Comparison of ENCODE assay signal across 8 mouse cellular contexts in the genomic region with DNA sequence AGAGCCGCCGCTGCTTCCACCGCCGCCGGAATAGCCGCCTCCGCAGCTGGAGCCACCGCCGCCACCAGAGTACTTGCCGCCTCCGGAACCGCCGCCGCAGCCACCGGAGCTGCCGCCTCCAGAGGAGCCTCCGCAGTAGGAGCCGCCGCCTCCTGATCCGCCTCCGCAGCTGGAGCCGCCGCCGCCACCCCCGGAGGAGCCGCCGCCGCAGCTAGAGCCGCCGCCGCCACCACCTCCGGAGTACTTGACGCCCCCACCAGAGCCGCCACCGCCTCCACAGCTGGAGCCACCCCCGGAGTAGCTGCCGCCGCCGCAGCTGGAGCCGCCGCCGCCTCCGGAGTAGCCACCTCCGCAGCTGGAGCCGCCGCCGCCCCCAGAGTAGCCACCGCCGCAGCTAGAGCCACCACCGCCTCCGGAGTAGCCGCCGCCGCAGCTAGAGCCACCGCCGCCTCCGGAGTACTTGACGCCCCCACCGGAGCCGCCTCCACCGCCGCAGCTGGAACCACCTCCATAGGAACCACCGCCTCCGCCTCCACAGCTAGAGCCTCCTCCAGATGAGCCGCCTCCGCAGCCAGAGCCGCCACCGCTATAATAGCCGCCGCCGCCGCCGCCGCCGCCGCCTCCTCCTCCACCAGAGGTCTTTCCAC. TPM values are rescaled to one million over a fixed set of nuclear protein-coding genes. Genes with fewer than 3 reads are reported as not detected.
DNase-seq lines count a peak whose midpoint lies in the region; ATAC-seq and TF ChIP-seq lines count a peak whose summit lies in the region.

No protein-coding gene starts in this region.

- DNase-seq in layer of hippocampus, adult 11-12 months (ENCODE audit: low spot score): peak; percentile 14
- no peak for DNase-seq in layer of hippocampus, adult 9-10 months (ENCODE audit: low spot score)
- DNase-seq in heart, embryonic 10.5 days (ENCODE audit: low spot score): peak; percentile 76
- DNase-seq in kidney, postnatal 0 days (ENCODE audit: low spot score): peak; percentile 67
- DNase-seq in liver, embryonic 13.5 days: no peak

- TF ChIP-seq CTCF in kidney, postnatal 0 days (IDR thresholded peaks at IDR 0.05; ENCODE audit: low read depth): no peak
- no peak for TF ChIP-seq CTCF in testis, adult 2 months (IDR thresholded peaks at IDR 0.05; ENCODE audit: control insufficient read depth, insufficient read depth, insufficient replicate concordance, low read depth, low read length)

- no peaks in the 10 kb centered on the region for H3K9me3 ChIP-seq in embryonic facial prominence, embryonic 12.5 days
- H3K9me3 ChIP-seq in heart, embryonic 10.5 days: no peaks in the 10 kb centered on the region
- H3K9me3 ChIP-seq in kidney, postnatal 0 days (replicated peaks; ENCODE audit: low read length): no peaks in the 10 kb centered on the region
- no peaks in the 10 kb centered on the region for H3K9me3 ChIP-seq in liver, embryonic 13.5 days (replicated peaks)

- H3K4me3 ChIP-seq in embryonic facial prominence, embryonic 12.5 days: peak overlapping the region; percentile 70
- H3K4me3 ChIP-seq in heart, embryonic 10.5 days: peak overlapping the region; percentile 92
- H3K4me3 ChIP-seq in kidney, postnatal 0 days (replicated peaks; ENCODE audit: low read depth, low read length): peak overlapping the region; percentile 74
- H3K4me3 ChIP-seq in liver, embryonic 13.5 days (replicated peaks): peak overlapping the region; percentile 59
- H3K4me3 ChIP-seq in myocyte: peak overlapping the region; percentile 15
- H3K4me3 ChIP-seq in testis, adult 2 months (ENCODE audit: control insufficient read depth, low read depth, low read length): peak overlapping the region; percentile 51

- H3K4me2 ChIP-seq in embryonic facial prominence, embryonic 12.5 days (replicated peaks): peak overlapping the region; percentile 97
- peak overlapping the region; percentile 96 for H3K4me2 ChIP-seq in kidney, postnatal 0 days (ENCODE audit: low read length)
- H3K4me2 ChIP-seq in liver, embryonic 13.5 days: peak overlapping the region; percentile 74
- H3K4me2 ChIP-seq in myocyte (ENCODE audit: low read depth): no peak overlapping the region

- H3K36me3 ChIP-seq in embryonic facial prominence, embryonic 12.5 days: no peaks in the 10 kb centered on the region
- H3K36me3 ChIP-seq in heart, embryonic 10.5 days: no peaks in the 10 kb centered on the region
- no peaks in the 10 kb centered on the region for H3K36me3 ChIP-seq in kidney, postnatal 0 days (ENCODE audit: insufficient read depth, low read length)
- H3K36me3 ChIP-seq in liver, embryonic 13.5 days: no peaks in the 10 kb centered on the region
- H3K36me3 ChIP-seq in myocyte (ENCODE audit: control insufficient read depth, insufficient read depth): no peaks in the 10 kb centered on the region
- H3K36me3 ChIP-seq in testis, adult 2 months (ENCODE audit: control insufficient read depth, insufficient read depth, low read length): no peaks in the 10 kb centered on the region

- no peaks in the 10 kb centered on the region for H3K4me1 ChIP-seq in embryonic facial prominence, embryonic 12.5 days
- H3K4me1 ChIP-seq in heart, embryonic 10.5 days: no peaks in the 10 kb centered on the region; the same call in 1 of the 2 replicates
- no peaks in the 10 kb centered on the region for H3K4me1 ChIP-seq in kidney, postnatal 0 days (replicated peaks; ENCODE audit: insufficient read depth, low read length)
- H3K4me1 ChIP-seq in liver, embryonic 13.5 days (replicated peaks): peaks cover 6% of the 10 kb centered on the region; the same call in 1 of the 2 replicates
- H3K4me1 ChIP-seq in testis, adult 2 months (ENCODE audit: control insufficient read depth, insufficient read depth, low read length): peaks cover 5% of the 10 kb centered on the region

- peak overlapping the region; percentile 63 for H3K9ac ChIP-seq in embryonic facial prominence, embryonic 12.5 days
- peak overlapping the region; percentile 61 for H3K9ac ChIP-seq in kidney, postnatal 0 days (ENCODE audit: low read depth, low read length)
- peak overlapping the region; percentile 47; the same call in 1 of the 2 replicates for H3K9ac ChIP-seq in liver, embryonic 13.5 days

- TF ChIP-seq POLR2A in myocyte (IDR thresholded peaks at IDR 0.05; ENCODE audit: insufficient read length, low read depth): no peak
- TF ChIP-seq POLR2A in testis, adult 2 months (IDR thresholded peaks at IDR 0.05; ENCODE audit: control insufficient read depth, low read depth, low read length): no peak

- H3K27ac ChIP-seq in embryonic facial prominence, embryonic 12.5 days: peak overlapping the region; percentile 73
- H3K27ac ChIP-seq in heart, embryonic 10.5 days: peak overlapping the region; percentile 82
- peak overlapping the region; percentile 57; the same call in 1 of the 2 replicates for H3K27ac ChIP-seq in kidney, postnatal 0 days
- H3K27ac ChIP-seq in liver, embryonic 13.5 days: no peak overlapping the region
- no peak overlapping the region for H3K27ac ChIP-seq in testis, adult 2 months (ENCODE audit: control insufficient read depth, insufficient read depth, low read depth, low read length)

- ATAC-seq in embryonic facial prominence, embryonic 12.5 days (ENCODE audit: insufficient number of reproducible peaks, insufficient read depth, low FRiP score, low TSS enrichment): peak; percentile 81
- ATAC-seq in kidney, postnatal 0 days (replicated peaks; ENCODE audit: low FRiP score, low read depth): peak; percentile 60
- peak; percentile 51 for ATAC-seq in liver, embryonic 13.5 days (ENCODE audit: low read depth)

- H3ac ChIP-seq in myocyte (ENCODE audit: control insufficient read depth, insufficient read length): peak overlapping the region; percentile 17

- H3K27me3 ChIP-seq in embryonic facial prominence, embryonic 12.5 days: peaks cover 37% of the 10 kb centered on the region
- H3K27me3 ChIP-seq in heart, embryonic 10.5 days (ENCODE audit: insufficient read depth, poor library complexity, severe bottlenecking): peaks cover 35% of the 10 kb centered on the region
- no peaks in the 10 kb centered on the region for H3K27me3 ChIP-seq in kidney, postnatal 0 days (ENCODE audit: insufficient read depth, low read length)
- peaks cover 65% of the 10 kb centered on the region for H3K27me3 ChIP-seq in liver, embryonic 13.5 days
- H3K27me3 ChIP-seq in myocyte (ENCODE audit: control insufficient read depth, insufficient read depth, insufficient read length): peaks cover 17% of the 10 kb centered on the region
- H3K27me3 ChIP-seq in testis, adult 2 months (ENCODE audit: control insufficient read depth, insufficient read depth, low read length): peaks cover 8% of the 10 kb centered on the region

- H3K79me2 ChIP-seq in myocyte (ENCODE audit: control insufficient read depth, insufficient read depth): no peaks in the 10 kb centered on the region

- 2% methylated on average over 65 of the region's 76 CpGs for WGBS in embryonic facial prominence, embryonic 12.5 days
- under 1% methylated on average over 73 of the region's 76 CpGs for WGBS in heart, embryonic 10.5 days
- WGBS in kidney, postnatal 0 days: 0% methylated on average over 42 of the region's 76 CpGs
- WGBS in liver, embryonic 13.5 days (ENCODE audit: insufficient replicate concordance): under 1% methylated on average over 68 of the region's 76 CpGs

TF ChIP-seq in myocyte, 11 proteins besides CTCF, POLR2A, EP300 and RAD21:
- no peak for TF ChIP-seq USF1 (IDR thresholded peaks at IDR 0.05; ENCODE audit: low read depth)
- TF ChIP-seq E2F4 (IDR thresholded peaks at IDR 0.05; ENCODE audit: insufficient read depth): no peak
- TF ChIP-seq MYOD1 (IDR thresholded peaks at IDR 0.05; ENCODE audit: control insufficient read depth in 1 of 3, insufficient read length in 2 of 3, low read depth in 2 of 3): no peak

RNA-seq across cellular contexts. Expression of gene Lor, which starts 1.5 kb away (rescaled TPM):
- polyA plus RNA-seq in embryonic facial prominence, embryonic 12.5 days (2016; fragmentation: Nextera tagmentation; extraction: Ambion mirVana): 1.4 and 1.8 TPM in 2 replicates
- 0.69 and 0.83 TPM in 2 replicates for polyA plus RNA-seq in heart, embryonic 10.5 days (2016; fragmentation: Nextera tagmentation; extraction: Ambion mirVana)
- 1.4 and 1.8 TPM in 2 replicates for polyA plus RNA-seq in kidney, postnatal 0 days (2015; fragmentation: Nextera tagmentation; extraction: Ambion mirVana)
- polyA plus RNA-seq in liver, embryonic 13.5 days (2015; fragmentation: Nextera tagmentation; extraction: Ambion mirVana): 0.13 and 0.14 TPM in 2 replicates
- 0.36 TPM for polyA plus RNA-seq in myocyte (2012; fragmentation: generic; extraction: Trizol)
- 0.08 TPM in 1 of 2 replicates, not detected in the other for polyA plus RNA-seq in testis, adult 2 months (2012; rRNA removed)

RNA-seq across cellular contexts. Expression of gene Prr9, which starts 42.3 kb away (rescaled TPM):
- not detected in 2 replicates for polyA plus RNA-seq in embryonic facial prominence, embryonic 12.5 days (2016; fragmentation: Nextera tagmentation; extraction: Ambion mirVana)
- not detected in 2 replicates for polyA plus RNA-seq in heart, embryonic 10.5 days (2016; fragmentation: Nextera tagmentation; extraction: Ambion mirVana)
- not detected in 2 replicates for polyA plus RNA-seq in kidney, postnatal 0 days (2015; fragmentation: Nextera tagmentation; extraction: Ambion mirVana)
- not detected in 2 replicates for polyA plus RNA-seq in liver, embryonic 13.5 days (2015; fragmentation: Nextera tagmentation; extraction: Ambion mirVana)
- polyA plus RNA-seq in myocyte (2012; fragmentation: generic; extraction: Trizol): 0.40 TPM
- polyA plus RNA-seq in testis, adult 2 months (2012; rRNA removed): 1.5 and 2.0 TPM in 2 replicates

Comparison
In these comparisons a context has a peak if more than half of its experiments do, and no peak if none do; other contexts are left out.
1. DNase-seq: peak in layer of hippocampus, adult 11-12 months (single experiment), heart, embryonic 10.5 days (single experiment) and kidney, postnatal 0 days (single experiment); none in layer of hippocampus, adult 9-10 months (single experiment) and liver, embryonic 13.5 days (single experiment).
2. H3K27ac ChIP-seq: peak in embryonic facial prominence, embryonic 12.5 days (single experiment), heart, embryonic 10.5 days (single experiment) and kidney, postnatal 0 days (single experiment); none in liver, embryonic 13.5 days (single experiment) and testis, adult 2 months (single experiment).
3. H3K4me3 ChIP-seq: peak in every context shown above with its lines; median percentile 92 in heart, embryonic 10.5 days; 74 in kidney, postnatal 0 days; 70 in embryonic facial prominence, embryonic 12.5 days; 59 in liver, embryonic 13.5 days; 51 in testis, adult 2 months; 15 in myocyte.
4. Peak in every context shown above with its lines, with median percentiles within 50 percentile points of each other: ATAC-seq and H3K9ac ChIP-seq.